Mouse (Mus musculus): ENCODE measurements around the gene Rara. TPM values are rescaled to one million over a fixed set of nuclear protein-coding genes. Genes with fewer than 3 reads are reported as not detected.
A peak's percentile ranks its signal among the peaks of the same experiment; 100 is the strongest.

Gene Rara
- total and polyA plus RNA-seq, 3 experiments, result 4.5 to 13.7 (median 12.1) TPM

DNA sequence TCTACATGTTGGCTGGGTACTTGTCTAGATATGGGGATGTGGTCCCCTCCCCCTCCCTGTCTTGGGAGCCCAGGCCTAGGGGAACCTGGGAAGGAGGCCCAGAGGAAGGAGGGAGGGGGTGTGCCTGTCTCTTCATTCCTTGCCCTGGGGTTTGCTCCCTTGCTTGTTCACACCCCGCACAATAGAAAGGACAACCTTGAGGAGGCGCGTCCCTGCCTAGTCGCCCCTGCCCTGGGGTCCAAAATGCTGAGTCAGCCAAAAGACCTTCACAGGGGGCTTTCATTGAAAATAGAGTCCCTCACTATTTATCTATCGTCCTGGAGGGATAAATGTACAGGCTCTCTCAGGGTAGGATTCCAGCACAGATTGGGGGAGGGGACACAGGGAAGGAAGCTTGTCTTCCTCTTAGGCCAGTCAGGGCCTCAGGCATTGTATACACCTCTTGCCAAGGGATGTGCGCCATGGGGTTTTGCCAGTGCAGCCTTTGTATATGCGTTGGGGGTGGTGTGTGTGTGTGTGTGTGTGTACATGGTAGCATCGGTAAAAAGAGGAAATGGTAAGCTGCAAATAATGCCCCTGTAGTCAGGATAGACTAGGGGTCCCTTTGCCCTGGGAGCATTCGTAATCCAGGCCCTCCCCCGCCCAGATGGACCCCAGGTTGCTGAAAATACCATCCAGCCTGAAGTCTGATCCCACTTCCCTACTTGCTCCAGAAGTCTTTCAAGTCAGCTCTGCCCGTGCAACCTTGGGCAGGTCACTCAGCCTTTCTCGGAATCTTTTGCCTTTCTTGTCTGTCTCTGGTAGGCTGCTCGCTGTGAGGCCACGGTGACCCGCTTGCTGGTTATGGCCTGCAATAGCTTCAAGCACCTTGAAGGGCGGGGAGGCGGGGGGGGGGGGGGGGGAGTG, 27.4 kb downstream of the Rara start:
- TF ChIP-seq ZC3H11A (IDR thresholded peaks at IDR 0.05; ENCODE audit: low read depth, low read length) (no peak), UBTF (IDR thresholded peaks at IDR 0.05; ENCODE audit: low read depth, low read length) (no peak), MAFK (IDR thresholded peaks at IDR 0.05; ENCODE audit: insufficient replicate concordance, low read length) (peak; percentile 92), MEF2A (IDR thresholded peaks at IDR 0.05; ENCODE audit: borderline replicate concordance, low read depth, low read length) (no peak), BHLHE40 (IDR thresholded peaks at IDR 0.05; ENCODE audit: low read depth, low read length) (no peak), CHD2 (IDR thresholded peaks at IDR 0.05; ENCODE audit: low read length) (no peak), EP300 (IDR thresholded peaks at IDR 0.05; ENCODE audit: low read length) (peak; percentile 34; the same call in 1 of the 2 replicates), ETS1 (conservative IDR thresholded peaks at IDR 0.05; ENCODE audit: low read depth, low read length) (no peak), TCF12 (IDR thresholded peaks at IDR 0.05; ENCODE audit: low read depth, low read length) (0 out of 2 replicates have a peak, but pooled peaks have one; percentile 20), HCFC1 (IDR thresholded peaks at IDR 0.05; ENCODE audit: low read depth, low read length) (no peak), KAT2A (IDR thresholded peaks at IDR 0.05; ENCODE audit: insufficient replicate concordance, low read length) (no peak)
- Histone ChIP-seq H3K79me2 (replicated peaks; ENCODE audit: control insufficient read depth, extremely low read depth, insufficient read depth, poor library complexity, severe bottlenecking) (no peaks in the 10 kb centered on the region), H3K4me1 (ENCODE audit: control insufficient read depth in 1 of 2, insufficient read depth in 2 of 2) (peaks cover 18 to 56% of the 10 kb centered on the region in 2 experiments), H3K9ac (ENCODE audit: insufficient read depth, low read depth) (no peak overlapping the region), H3K36me3 (replicated peaks in 1 of 2; ENCODE audit: control insufficient read depth in 1 of 2, insufficient read depth in 1 of 2, low read length in 1 of 2) (peaks cover 10 to 48% of the 10 kb centered on the region in 2 experiments), H3K27ac (ENCODE audit: insufficient read depth, low read depth) (no peak overlapping the region), H3K9me3 (replicated peaks; ENCODE audit: low read length) (no peaks in the 10 kb centered on the region), H3K4me3 (replicated peaks in 1 of 3; ENCODE audit: low read depth in 2 of 3, low read length in 2 of 3, poor library complexity in 1 of 3) (no peak overlapping the region), H3K4me2 (ENCODE audit: insufficient read depth, low read depth, poor library complexity, severe bottlenecking) (no peak overlapping the region), H3K27me3 (replicated peaks) (no peaks in the 10 kb centered on the region)
- DNase-seq (ENCODE audit: extremely low read depth), result no peak
- in situ Hi-C loops (cut with MboI; ENCODE audit: low pct_ligation_motif_present, low pct_unique_long_range_greater_than_20kb, low sequenced_read_pairs) (no loop called here), dilution Hi-C loops (cut with MboI; ENCODE audit: extremely low pct_ligation_motif_present, extremely low pct_unique_long_range_greater_than_20kb, low sequenced_read_pairs) (no loop called here)

- Histone ChIP-seq H3K9ac (ENCODE audit: insufficient read depth, low read depth) (no peak overlapping the region), H3K36me3 (replicated peaks in 1 of 2; ENCODE audit: control insufficient read depth in 1 of 2, insufficient read depth in 1 of 2, low read length in 1 of 2) (peaks cover 6 to 47% of the 10 kb centered on the region in 2 experiments), H3K4me2 (ENCODE audit: insufficient read depth, low read depth, poor library complexity, severe bottlenecking) (no peak overlapping the region), H3K27ac (ENCODE audit: insufficient read depth, low read depth) (no peak overlapping the region), H3K27me3 (replicated peaks) (no peaks in the 10 kb centered on the region), H3K79me2 (replicated peaks; ENCODE audit: control insufficient read depth, extremely low read depth, insufficient read depth, poor library complexity, severe bottlenecking) (no peaks in the 10 kb centered on the region), H3K4me1 (ENCODE audit: control insufficient read depth in 1 of 2, insufficient read depth in 2 of 2) (peaks cover 20 to 51% of the 10 kb centered on the region in 2 experiments), H3K9me3 (replicated peaks; ENCODE audit: low read length) (no peaks in the 10 kb centered on the region), H3K4me3 (replicated peaks in 1 of 3; ENCODE audit: low read depth in 2 of 3, low read length in 2 of 3, poor library complexity in 1 of 3) (no peak overlapping the region)
- dilution Hi-C loops (cut with MboI; ENCODE audit: extremely low pct_ligation_motif_present, extremely low pct_unique_long_range_greater_than_20kb, low sequenced_read_pairs), result no loop called here
- in situ Hi-C loops (cut with MboI; ENCODE audit: low pct_ligation_motif_present, low pct_unique_long_range_greater_than_20kb, low sequenced_read_pairs), result no loop called here
- TF ChIP-seq USF2 (conservative IDR thresholded peaks at IDR 0.05; ENCODE audit: low read depth, low read length) (no peak), BHLHE40 (IDR thresholded peaks at IDR 0.05; ENCODE audit: low read depth, low read length) (no peak), ZMIZ1 (IDR thresholded peaks at IDR 0.05; ENCODE audit: low read depth, low read length) (no peak), TBP (conservative IDR thresholded peaks at IDR 0.05; ENCODE audit: low read depth, low read length) (no peak), CHD1 (IDR thresholded peaks at IDR 0.05; ENCODE audit: low read depth, low read length) (no peak)
- no peak for DNase-seq (ENCODE audit: extremely low read depth)
These were observed 28.2 kb downstream of the Rara start for GRCm38 (mm10) chr11:98955707-98956235.

All from CH12.LX (cell line).